Mouse (Mus musculus): ENCODE measurements at regions not wholly inside any gene's neighbourhood (a gene's known extent, or its start where the extent isn't known, plus 50 kb on each side); places are given as distances from the start of the nearest gene placed in this dataset.

GRCm38 (mm10) chr14:89242159-89242558 lies 771.0 kb upstream of the Pcdh20 start:
- CTCF ChIA-PET: no interaction called here

DNA sequence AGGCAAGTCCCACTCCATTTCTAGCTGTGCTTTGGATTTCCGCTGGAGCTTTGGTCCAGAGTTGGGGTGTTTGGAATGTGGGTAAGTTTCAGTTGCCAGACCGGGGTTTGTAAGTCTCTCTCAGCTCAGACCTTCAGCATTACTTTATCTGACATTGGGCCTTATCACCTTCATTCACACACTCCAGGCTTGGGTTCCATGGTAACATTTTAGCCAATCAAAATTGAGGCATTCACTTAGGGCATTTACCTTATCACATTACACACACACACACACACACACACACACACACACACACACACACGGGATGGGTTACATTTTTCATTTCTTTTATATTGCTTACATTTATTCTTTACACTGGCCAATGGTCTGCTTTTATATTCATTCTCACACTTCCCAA lies 765.3 kb upstream of the Pcdh20 start:
- CTCF ChIA-PET: no interaction called here

GRCm38 (mm10) chr14:89230482-89230881 lies 759.3 kb upstream of the Pcdh20 start:
- CTCF ChIA-PET: no interaction called here

DNA sequence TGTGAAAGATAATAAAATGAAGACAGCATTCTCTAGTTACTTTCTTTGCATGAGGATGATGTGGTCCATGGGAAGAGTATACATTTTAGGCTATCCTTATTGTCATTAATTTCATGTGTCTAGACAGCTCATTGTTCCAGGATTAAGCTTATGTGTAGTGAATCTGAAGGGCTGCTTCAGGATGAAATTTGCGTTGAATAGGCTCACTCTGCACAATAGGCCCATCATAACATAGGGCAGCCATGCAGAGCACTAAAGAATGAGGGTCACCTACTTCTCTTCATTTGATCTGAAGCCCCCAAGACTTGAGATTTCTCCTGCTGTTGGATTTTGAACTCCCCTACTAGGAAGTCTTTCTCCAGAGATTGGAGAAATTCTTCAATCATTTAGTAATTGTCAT lies 746.2 kb upstream of the Pcdh20 start:
- CTCF ChIA-PET: no interaction called here

- CTCF ChIA-PET: no interaction called here
These were observed 710.3 kb upstream of the Pcdh20 start for GRCm38 (mm10) chr14:89181386-89181979.

- CTCF ChIA-PET: no interaction called here
These were observed 671.9 kb upstream of the Pcdh20 start for GRCm38 (mm10) chr14:89142994-89143686.

DNA sequence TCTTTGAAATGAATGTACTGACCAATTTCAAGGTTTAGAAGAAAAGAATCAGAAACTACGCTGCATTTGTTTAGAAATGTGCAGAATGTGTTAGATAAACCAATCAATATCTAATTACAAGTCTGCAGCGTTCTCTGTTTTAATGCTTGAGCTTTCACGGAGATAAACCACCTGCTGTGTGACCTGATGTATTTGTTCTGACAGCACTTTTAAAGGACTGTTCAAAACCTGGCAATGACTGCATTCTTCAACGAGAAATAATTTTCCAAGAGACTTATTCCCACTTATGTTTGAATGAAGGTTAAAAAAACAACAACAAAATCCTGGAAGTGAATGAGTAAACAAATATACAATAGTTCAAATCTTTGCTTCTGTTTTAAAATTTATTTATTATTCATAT lies 628.1 kb upstream of the Pcdh20 start:
- CTCF ChIA-PET: no interaction called here

DNA sequence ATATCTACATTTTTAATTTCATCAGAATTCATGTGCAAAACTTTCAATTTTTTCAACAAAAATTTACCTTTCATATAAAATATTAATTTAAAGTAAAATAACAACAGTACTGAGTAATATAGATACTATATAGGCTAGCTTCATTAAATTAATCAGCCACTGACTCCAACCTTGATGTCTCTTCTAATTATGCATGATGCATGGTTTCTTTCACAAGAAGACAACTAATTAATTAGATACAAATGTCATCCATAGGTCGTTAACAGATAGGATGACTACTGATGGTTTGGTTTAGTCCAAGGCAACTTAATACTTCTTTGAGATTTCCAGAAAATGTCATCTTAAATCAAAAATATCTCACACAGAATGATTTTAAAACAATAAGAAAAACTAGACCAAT lies 618.5 kb upstream of the Pcdh20 start:
- CTCF ChIA-PET: no interaction called here

DNA sequence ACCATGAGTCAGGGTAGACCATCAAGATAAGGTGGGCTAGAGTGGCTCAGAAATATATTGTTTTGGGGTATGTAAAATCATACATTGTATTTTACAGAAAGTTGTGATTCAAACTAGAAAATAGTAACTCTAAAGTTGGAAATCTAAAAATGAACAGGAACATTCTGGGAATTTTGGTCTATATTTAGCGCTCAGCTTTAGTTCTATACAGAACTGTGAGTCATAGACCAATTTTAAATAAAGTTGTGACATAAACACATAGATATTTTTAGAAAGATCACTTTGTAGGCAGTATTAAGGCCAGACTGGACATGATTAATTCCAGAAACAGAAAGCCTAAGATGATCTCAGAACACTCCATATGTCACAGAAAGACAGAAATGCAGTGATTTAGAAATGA lies 604.8 kb upstream of the Pcdh20 start:
- CTCF ChIA-PET: no interaction called here

DNA sequence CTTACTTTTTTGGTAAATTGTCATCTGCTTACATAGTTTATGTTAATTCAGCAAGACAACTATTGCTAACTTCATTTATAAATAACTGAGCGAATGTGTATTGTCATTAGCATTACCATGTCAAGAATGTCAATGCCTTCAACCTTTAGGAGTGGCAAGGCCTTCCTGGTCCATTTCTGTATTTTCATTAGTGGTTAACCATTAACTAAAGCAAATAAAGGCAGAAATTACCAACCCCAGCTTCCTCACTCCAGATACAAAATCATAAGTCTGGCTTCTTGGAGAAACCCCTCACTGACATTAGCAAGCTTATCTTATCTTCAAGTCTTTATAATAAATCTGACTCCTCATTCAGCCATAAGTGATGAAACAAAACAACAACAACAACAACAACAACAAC lies 592.8 kb upstream of the Pcdh20 start:
- CTCF ChIA-PET: no interaction called here

GRCm38 (mm10) chr14:89062583-89063436 lies 591.6 kb upstream of the Pcdh20 start:
- CTCF ChIA-PET: no interaction called here

- CTCF ChIA-PET: no interaction called here
These were observed 590.1 kb upstream of the Pcdh20 start for GRCm38 (mm10) chr14:89061319-89061718.

DNA sequence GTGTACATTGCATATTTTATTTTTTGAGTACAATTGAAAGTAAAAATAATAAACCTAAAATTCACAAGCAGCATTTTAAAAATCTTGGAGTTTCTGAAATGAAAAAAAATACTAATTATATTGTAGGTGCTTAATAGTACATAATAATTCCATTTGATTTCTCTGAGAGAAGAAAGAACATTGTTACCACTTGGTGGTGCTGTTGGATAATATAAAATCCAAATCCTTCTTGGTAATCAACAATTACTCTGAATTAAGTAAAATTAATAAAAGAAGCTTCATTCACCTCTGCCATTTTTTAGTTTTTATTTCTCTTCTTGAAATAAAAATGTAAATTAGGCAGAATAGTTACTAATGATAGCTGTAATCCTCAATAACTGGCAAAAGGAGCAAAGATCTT lies 563.2 kb upstream of the Pcdh20 start:
- CTCF ChIA-PET: no interaction called here

GRCm38 (mm10) chr14:89011440-89011839 lies 540.2 kb upstream of the Pcdh20 start:
- CTCF ChIA-PET: no interaction called here

- CTCF ChIA-PET: no interaction called here
These were observed 538.5 kb upstream of the Pcdh20 start for GRCm38 (mm10) chr14:89009648-89010047.

DNA sequence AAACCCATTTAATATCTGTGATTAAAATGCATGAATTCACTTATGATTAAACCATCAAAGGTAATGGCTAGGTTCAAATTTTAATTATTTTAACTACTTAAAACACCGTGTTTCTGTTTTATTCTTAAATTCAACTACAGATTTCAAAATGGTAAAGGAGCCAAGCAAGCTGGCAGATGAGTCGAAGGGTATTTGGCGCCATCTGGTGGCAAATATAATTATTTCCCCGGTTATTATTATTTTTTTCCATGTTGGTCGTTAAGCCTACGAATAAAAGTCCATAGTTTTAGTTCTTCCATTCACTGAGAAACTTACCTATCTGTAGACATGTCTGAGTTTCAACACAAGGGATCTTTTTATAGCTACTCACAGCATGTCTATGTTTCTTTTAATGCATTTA lies 510.7 kb upstream of the Pcdh20 start:
- CTCF ChIA-PET: no interaction called here

DNA sequence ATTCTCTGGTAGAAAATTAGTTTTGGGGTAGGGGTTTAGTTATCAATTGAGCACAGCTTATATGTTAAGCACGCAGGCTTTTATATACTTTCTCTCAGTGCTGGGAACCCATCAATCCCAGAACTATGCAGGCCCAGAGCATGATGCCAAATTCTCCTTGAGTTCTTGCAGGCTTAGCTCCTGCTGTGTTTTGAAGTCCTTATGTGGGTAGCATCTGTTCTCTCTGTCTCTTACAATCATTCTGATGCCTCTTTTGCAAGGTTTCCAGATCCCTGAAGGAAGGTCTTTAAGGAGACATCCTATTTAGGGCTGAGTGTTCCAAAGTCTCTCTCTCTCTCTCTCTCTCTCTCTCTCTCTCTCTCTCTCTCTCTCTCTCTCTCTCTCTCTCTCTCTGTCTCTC lies 504.8 kb upstream of the Pcdh20 start:
- CTCF ChIA-PET: no interaction called here

GRCm38 (mm10) chr14:88934569-88934968 lies 463.4 kb upstream of the Pcdh20 start:
- CTCF ChIA-PET: interaction anchor here (0.6 kb wide), 1 partner anchor 9 kb away, joined by 7 read pairs; no protein-coding TSS in a partner anchor
